Mouse (Mus musculus): ENCODE data around the gene Lhx8. TPM values are rescaled to one million over a fixed set of nuclear protein-coding genes. Genes with fewer than 3 reads are reported as not detected.

The Lhx8 gene
- polyA plus RNA-seq (2015; fragmentation: Nextera tagmentation; extraction: Ambion mirVana) = 0.19 and 0.26 TPM in 2 replicates

DNA sequence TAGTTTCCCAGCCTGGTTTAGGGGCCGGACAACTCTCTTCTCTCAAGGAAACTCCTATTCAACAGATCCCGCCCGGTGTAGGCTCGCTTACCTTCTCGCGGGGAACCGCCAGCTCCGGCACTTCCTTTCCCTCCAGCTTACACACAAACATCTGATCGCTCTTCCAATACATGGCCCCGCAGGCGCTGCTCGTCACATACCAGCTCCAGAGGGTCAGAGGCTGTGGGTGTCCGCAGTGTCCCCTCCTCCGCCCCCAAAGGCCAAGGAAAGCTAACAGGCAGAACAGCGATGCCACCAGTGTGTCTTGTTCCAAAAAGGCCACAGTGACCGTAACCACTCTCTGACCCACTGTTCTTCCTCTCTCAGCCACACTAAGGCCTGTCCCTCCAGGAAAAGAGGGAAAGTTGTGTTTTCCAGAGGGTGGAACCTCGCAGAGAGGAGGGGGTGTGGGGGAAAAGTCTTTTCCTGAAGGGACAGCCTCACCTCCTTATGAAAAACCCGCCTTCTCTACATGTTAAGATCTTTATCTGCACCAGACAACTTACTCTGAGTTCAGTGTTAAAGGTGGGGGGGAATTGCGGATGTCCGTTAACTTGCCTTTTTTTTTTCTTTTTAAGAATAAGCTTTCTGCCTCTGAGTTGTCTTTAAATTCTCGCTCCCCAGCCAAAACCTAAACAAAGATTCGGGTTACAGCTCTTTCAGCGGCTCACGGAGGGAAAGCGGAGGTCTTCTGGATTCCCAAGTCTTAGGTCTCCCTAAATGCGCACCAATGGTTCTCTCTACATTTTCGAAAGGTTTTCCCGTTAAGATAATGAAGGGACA is at the start of gene Lhx8:
Gene Lhx8, minus strand, starts transcription at position 479 of the 822 bp plus-strand sequence.
- peak; percentile 24 for DNase-seq (ENCODE audit: low spot score)

DNA sequence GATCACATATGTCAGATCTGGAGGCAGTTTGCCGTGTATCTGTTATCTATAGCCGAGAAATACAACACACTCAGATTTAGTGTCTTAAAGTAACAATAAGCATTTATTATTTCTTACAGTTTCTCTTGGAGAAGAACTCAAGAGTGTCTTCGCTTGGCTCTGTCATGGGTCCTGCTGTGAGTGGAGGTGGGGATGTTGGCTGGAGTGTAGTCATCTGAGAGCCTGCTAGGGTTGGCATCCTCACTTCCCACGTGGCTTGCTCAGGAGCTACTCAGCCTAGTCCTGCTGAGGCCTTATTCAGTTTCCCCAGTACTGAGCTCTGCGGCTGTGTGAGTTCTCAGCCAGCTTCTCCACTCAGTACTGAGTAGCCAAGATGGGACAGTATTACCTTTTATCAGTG is 43.1 kb upstream of the Lhx8 start:
- DNase-seq (ENCODE audit: low spot score) = no peak

DNA sequence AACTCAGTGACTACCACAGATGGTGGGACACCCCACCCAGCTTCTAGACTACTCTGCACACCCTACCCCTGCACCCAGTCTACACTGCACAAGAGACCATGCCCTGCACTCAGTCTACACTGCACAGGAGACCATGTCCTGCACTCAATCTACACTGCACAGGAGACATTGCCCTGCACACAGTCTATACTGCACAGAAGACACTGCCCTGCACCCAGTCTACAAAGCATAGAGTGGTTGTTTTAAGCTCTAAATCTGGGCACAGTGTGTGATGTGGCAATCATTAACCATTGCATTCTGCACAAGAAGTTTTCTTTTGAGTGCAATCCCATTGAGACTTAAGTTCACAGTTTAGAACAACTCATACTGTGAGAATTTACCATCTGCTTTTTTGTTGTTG is 42.2 kb upstream of the Lhx8 start:
- DNase-seq (ENCODE audit: low spot score) = no peak

DNA sequence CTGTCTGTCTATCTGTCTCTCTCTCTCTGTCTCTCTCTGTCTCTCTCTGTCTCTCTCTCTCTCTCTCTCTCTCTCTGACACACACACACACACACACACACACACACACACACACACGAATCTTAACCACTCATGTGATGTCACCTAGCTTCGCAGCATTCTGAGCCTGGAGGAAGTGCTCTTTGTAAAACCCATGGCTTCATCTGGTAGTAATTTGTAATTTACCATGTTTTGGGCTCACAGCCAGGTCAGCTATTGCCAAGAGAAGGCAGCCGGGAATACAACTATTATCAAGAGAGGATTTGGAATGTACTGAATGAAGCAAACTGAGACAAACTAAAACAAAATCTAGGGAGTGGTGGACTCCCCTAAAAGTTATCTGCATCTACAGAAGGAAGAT is 36.9 kb upstream of the Lhx8 start:
- no peak for DNase-seq (ENCODE audit: low spot score)

DNA sequence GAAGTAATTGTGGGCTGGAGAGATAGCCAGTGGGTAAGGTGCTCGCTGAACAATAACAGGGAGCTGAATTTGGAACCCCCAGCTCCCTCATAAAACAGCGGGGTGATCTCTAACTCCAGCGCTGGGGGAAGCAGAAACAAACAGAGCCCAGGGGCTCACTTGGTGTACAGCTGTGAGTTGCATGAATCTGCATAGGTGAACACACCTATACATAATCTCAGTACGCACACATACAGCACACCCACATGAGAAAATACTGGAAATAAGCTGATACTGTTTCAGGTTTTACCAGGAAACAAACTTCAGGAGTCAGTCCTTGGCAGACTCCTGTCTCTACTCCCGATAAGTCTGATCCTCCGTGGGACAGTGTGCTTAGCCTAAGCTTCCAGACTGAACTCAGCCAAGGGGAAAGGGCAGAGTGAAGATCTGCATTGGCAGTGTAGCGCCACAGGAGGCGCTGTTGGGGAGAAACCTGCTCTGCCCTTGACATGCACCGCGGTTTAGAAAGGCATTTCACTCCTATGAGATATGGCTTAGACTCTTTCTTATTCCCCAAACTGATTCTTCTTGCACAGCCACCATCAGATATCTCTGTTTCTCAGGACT is 34.2 kb upstream of the Lhx8 start:
- DNase-seq (ENCODE audit: low spot score) = peak; percentile 10

DNA sequence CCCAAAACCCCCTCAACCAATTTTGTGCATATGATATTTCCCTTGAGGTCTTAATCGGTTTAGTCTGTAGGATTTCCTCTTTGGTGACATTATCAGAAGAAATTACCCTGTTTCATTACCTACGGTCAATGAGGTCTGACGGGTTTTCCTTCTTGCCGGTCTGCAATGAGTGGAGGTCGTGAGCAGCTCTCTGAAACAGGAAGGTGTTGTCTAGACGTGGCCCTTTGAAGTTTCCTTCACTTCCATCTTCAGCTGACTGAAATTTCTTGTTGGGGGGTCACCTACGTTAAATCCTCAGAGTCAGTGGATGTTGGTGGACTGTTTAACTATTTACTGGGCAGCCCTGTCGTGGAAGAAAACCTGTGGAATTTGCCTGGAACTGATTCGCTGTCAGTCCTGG is 33.0 kb upstream of the Lhx8 start:
- DNase-seq (ENCODE audit: low spot score) = no peak

DNA sequence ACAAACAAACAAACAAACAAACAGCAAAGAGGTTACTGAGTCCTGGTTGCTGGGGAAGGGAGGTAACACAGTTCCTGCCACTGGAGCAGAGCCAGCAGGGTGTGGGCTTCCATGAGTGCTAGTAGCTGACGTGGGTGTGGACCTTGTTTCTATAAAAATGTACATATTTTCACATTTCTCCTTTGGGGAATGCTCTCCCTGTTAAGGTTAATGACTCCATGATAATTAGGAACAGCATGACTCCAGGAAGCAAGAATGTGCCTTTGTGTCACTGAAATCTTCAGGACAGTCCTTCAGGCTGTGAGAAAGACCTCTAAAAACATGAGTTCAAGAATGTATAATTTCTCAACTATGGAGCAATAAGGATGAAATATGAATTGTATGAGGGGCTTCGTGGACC is 28.8 kb upstream of the Lhx8 start:
- DNase-seq (ENCODE audit: low spot score) = no peak

DNA sequence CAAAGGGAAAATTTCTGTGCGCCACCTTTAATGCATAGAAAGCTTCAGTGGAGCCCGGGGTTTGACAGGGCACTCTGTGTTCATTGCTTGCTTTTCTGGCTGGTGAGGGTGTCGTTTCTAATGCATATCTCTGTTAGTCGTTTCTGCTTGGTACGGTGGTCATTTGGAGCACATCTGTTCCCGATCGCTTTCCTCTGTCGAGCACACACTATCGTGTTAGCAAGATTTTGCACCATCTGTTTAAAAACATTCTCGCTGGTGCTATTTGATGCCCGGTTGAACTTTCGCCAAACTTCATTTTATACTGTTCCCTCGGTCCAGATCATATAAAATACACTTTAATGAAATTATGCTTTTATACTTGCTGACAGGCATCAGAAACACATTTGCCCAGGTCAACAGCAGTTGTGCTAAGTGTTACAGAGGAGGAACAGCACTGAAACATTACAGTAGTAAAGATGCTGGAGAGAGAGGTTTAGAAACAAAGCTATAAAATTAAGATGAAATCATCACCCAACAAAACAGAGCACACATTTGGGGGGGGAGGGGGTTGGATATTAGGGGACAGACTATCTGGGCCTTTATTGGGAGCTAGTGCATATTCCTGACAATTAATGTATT is 9.9 kb upstream of the Lhx8 start:
- no peak for DNase-seq (ENCODE audit: low spot score)

DNA sequence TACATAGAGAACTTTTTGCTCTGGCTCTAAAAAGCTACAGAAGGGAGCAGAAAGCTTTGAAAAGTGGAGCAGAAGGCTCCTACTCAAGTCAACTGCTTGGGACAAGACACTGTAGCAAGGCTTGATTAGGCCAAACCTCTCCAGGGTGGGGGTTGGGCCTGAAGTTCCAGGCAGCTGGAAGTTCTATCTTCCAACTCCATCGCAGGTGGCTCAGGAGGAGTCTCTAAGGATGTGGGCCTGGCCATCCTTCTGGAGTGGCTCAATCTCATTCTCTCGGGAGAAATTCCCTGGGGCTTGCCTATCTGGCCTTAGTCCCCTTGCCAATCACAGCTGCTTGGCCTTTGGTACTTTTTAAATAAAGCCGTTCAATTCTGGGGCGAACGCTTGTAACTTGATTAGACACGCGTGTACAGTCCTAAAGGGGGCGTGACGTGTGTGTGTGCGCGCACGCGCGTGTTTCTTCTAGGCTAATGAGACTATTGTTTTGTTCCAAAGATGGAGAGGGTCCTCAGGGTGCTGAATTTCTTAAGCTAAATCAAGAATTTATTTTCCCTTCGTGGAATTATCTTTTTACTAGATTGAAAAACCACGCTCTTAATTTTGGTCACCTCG is 9.3 kb upstream of the Lhx8 start:
- DNase-seq (ENCODE audit: low spot score) = no peak

DNA sequence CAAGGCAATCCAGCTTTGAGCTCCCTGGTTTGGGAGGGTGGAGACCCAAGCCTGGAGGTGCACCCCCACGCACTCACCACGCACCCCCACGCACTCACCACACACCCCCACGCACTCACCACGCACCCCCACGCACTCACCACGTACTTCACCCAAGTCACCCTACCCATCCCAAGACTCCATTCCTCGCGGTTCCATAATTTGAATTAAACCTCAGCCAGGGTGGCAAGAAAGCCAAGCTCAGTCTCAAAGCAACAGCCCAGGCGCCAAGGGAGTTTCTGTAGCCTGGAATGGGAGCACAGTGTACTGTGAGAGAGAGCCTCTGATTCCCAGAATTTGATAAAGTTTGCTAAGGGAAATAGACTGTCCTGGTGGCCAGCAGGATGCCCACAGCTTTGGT is 4.3 kb upstream of the Lhx8 start:
- DNase-seq (ENCODE audit: low spot score) = no peak

DNA sequence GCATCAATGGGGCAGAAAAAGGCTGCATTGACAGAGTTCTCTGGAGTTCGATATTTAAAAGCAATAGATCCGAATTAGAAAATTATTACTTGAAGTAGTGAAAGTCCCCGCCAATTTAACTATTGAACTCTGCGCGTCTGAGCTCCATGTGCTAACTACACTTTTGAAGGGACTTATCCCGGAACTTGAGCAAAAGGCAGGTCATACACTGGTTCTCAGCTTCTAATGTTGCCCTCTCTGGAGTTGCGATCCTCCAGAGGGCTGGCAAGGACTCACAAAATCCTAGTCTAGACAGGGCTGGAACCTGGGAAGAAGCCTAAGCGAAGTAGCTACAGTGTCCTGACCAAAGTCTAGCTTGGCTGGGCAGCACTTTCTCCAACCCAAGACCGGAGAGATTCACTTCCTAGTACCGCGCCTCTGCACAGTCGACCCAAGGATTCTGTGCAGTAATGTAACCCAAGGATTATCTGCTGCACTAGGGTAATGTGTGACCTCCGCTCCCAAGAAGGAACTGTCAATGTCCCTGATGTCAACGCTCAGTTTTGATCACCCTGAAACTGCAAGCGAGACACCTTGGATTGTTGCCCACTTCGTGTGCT is 3.0 kb upstream of the Lhx8 start:
- no peak for DNase-seq (ENCODE audit: low spot score)

DNA sequence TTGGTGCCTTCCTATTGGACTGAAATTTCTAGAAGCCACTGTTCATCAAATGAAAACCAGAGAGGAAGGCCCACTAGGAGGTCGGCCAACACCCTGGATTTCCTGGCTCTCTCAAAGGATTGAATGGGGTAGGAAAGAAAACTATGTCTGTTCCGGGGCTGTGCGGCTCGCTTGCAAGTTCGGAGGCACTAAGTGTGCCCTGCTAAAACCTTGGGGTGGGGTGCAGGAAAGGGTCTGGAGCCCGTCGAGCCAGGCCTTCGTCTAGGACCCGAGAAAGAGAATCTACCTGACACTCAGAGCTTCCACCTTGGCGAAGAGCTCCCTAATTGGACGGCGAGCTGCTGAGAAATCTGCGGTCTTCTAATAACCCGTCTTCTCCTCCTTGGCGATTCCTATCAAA is 2.5 kb upstream of the Lhx8 start:
- no peak for DNase-seq (ENCODE audit: low spot score)

DNA sequence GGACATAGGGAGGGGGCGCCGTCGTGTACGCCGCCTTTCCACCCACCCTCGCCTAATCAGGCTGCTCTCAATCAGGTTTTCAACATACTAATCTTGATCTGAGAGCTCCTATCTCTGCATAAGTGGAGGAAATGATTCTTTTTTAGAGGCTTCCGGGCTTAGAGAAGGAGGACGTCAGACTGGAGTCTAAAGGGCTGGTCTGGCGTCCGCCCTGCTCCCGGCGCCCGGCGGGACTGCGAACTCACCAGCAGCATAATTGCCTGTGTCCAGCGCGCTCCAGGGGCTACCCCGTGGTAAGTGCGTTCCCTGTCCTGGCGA is 1.7 kb upstream of the Lhx8 start:
- no peak for DNase-seq (ENCODE audit: low spot score)

DNA sequence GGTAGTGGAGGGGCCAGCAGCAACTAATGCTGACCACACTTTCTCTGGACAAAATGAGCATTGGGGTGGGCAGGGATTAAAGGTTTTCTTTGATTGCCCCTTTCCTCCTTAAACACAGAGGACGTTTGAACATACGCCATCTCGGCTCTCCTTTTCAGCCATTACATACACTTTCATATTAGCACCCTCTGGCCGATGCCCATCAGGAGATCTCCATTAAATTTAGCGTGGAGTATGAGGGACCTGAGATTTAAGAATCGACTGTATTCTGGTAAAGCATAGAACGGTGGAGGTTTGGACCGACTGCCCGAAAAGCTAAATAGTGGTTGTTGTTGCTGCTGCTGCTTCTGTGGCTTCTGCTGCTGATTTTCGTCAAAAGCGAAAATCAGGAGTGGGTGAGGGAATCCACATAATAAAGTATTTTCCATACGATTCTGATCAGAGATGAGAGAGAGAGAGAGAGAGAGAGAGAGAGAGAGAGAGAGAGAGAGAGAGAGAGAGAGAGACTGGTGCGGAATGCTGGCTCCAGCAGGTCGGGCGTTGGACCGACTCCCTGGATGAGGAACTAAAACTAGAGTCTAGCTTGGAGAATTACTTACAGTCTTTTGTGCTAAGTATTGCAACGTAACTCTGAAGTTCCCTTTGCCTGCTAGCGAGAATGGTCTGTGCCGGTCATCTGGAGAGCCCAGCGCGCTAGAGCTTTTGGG is 1.2 kb upstream of the Lhx8 start:
- DNase-seq (ENCODE audit: low spot score) = no peak

DNA sequence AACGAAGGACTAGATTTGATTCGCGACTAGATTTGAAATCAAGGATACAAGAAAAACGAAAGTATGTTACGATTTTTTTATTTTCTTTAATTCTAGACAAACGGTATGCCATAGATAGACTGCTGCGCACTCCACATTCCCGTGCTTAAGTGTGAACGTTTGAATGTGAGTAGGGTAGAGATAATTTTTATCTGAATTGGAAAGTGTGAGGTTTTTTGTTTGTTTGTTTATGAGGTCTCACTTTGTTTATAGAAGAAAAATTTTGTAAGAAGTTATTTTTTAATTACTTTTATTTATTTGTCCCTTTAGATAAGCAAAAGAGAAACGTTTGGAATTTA is 513 bp upstream of the Lhx8 start:
- no peak for DNase-seq (ENCODE audit: low spot score)

DNA sequence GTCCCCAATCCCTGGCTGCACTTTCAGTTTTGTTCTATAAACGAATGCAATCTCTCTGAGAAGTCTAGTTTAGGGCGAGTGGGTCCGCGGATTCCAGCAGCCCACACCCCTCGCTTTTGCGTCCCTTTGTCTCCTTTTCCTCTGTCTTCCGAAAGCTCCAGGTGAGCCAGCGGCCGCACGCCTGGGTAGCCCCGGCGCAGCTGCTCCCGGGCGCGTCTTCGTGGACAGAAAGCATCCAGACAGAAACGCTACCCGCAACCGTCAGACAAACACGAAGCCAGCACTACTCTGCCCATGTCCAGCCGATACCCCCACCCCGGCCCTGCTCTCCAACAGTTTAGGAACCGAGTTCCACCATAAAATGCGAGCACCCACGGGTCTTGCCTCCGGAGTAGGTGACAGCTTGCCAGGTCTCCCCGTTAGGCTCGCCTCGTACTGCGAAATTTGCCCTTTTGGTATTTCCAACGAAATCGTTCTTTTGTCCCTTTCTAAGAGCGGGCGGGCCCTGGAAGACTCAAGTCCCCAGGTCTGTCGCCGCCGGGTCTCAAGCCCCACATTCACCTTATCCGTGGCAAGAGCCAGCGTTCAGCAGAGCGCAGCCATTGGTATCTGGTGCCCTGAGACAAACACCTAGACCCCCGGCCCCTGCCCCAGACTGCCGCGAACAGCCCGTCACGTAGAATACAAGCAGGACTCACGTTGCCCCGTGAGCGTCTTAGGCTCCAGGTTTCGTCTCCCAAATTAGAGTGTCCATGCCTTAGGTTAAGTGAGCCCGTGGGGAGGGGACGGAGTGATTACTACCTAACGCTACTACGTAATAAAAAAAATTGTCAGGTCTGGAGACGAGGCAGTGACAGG is 907 bp downstream of the Lhx8 start:
- peak; percentile 15 for DNase-seq (ENCODE audit: low spot score)

DNA sequence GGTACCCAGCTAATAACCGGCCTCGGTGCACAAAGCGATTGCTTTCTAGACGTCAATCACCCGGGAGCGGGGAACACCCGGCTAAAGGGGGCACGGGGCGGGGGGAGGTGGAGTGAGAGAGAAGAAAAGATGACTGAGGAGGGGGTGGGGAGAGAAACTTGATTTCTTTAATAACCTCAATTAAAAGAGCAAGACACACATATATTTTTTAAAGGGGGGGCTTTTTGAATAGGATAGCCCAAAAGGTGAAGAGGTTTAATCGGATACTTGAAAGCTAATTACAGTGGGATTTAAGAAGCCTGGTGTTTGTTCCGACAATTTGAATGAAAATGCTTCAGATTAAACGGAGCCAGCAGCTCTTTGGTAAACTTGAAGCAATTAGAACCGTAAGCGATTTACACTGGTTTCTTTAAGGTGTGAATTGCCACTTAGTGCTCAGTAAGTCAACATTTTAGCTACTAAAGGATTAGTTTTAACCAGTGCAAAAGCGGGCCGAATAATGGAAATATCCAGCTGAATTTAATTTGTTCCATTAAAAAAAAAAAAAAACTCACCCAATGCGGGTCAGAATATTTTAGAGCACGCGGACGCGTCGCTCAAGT is 1.6 kb downstream of the Lhx8 start:
- DNase-seq (ENCODE audit: low spot score) = no peak

DNA sequence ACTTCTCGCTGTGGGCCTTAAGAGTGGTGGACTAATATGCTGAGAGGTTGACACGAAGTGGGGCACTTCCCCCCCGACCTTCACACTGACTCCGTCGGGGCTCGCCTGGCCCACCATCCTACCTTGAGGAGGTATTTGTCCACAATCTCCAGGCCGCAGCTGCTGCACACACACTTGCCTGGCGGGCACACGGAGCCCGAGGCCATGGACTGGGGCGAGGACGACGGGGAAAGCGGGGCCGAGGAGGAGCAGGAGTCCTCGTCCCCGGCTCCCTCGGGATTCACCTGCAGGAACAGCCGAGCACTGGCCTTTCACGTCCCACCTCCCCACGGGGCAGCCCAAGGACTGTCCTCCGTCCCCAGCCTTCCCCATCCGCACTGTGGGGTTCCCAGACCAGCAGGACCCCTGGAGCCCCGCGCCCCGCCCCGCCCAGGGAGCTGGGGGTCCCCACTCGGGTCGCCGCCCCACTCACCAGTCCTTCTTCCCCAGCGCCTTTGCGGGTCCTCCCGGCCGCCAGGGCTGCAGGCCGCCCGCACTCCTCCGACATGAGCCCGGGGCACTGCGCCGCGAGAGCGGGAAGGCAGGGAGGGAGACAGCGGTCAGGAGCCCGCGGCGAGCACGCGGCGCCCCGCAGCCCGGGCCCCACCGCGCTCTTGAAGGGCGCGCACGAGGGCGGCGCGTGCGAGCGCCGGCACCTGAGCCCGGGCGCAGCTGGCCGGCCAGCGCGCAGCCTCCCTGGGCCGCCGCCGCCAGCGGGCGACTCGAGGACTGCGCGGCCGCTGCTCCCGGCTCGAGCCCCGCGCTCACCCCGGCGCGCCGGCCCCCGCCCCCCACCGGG is 2.4 kb downstream of the Lhx8 start:
- DNase-seq (ENCODE audit: low spot score) = no peak
